Mouse (Mus musculus) hindbrain, embryonic 11.5 days (tissue): ENCODE measurements around the gene Hint2. TPM values are rescaled to one million over a fixed set of nuclear protein-coding genes. Genes with fewer than 3 reads are reported as not detected.

Experiments
- polyA plus RNA-seq: library from polyadenylated mRNA; unstranded; fragments of >200 nt; fragmentation: Nextera tagmentation; extraction: Ambion mirVana; gene quantifications from 2 replicates; pipeline ENCODE4 v1.2.1, GENCODE M21; 2014

The Hint2 gene
- polyA plus RNA-seq, 1 experiment from 2014 or later: 69.9 TPM

Other genes with a start within 250 kb of the Hint2 start
- gene Fam166b, start 227.3 kb downstream of the Hint2 start, polyA plus RNA-seq: 0.26 and 0.70 TPM in 2 replicates
- 9.1 and 10.1 TPM in 2 replicates for gene Tesk1, start 214.5 kb downstream of the Hint2 start, polyA plus RNA-seq
- 3.0 and 3.7 TPM in 2 replicates for gene Cd72, start 201.8 kb downstream of the Hint2 start, polyA plus RNA-seq
- gene Sit1, start 172.7 kb downstream of the Hint2 start, polyA plus RNA-seq: not detected in 2 replicates
- gene Ccdc107, start 163.6 kb downstream of the Hint2 start, polyA plus RNA-seq: 49.1 and 55.4 TPM in 2 replicates
- 34.8 and 37.6 TPM in 2 replicates for gene Arhgef39, start 156.8 kb downstream of the Hint2 start, polyA plus RNA-seq
- gene Car9, start 149.5 kb downstream of the Hint2 start, polyA plus RNA-seq: 0.64 and 0.79 TPM in 2 replicates
- 63.7 and 67.2 TPM in 2 replicates for gene Tpm2, start 132.7 kb downstream of the Hint2 start, polyA plus RNA-seq
- 60.3 and 64.7 TPM in 2 replicates for gene Creb3, start 94.1 kb downstream of the Hint2 start, polyA plus RNA-seq
- gene Tln1, start 93.8 kb downstream of the Hint2 start, polyA plus RNA-seq: 49.7 and 60.4 TPM in 2 replicates
- 26.5 and 41.1 TPM in 2 replicates for gene Rgp1, start 77.8 kb downstream of the Hint2 start, polyA plus RNA-seq
- 25.4 and 27.4 TPM in 2 replicates for gene Gba2, start 77.6 kb downstream of the Hint2 start, polyA plus RNA-seq
- 0.56 and 1.1 TPM in 2 replicates for gene Msmp, start 72.0 kb downstream of the Hint2 start, polyA plus RNA-seq
- 19.9 and 25.5 TPM in 2 replicates for gene Npr2, start 24.5 kb downstream of the Hint2 start, polyA plus RNA-seq
- 5.7 and 6.5 TPM in 2 replicates for gene Spag8, start 2.9 kb downstream of the Hint2 start, polyA plus RNA-seq
- 5.7 and 7.2 TPM in 2 replicates for gene Tmem8b, start 12.5 kb upstream of the Hint2 start, polyA plus RNA-seq
- gene Fam221b, start 12.7 kb upstream of the Hint2 start, polyA plus RNA-seq: 2.2 and 2.4 TPM in 2 replicates
- gene Olfr70, start 44.3 kb upstream of the Hint2 start, polyA plus RNA-seq: not detected in 2 replicates
- gene Olfr71, start 53.8 kb upstream of the Hint2 start, polyA plus RNA-seq: not detected in 2 replicates
- 0.17 and 0.19 TPM in 2 replicates for gene Hrct1, start 70.7 kb upstream of the Hint2 start, polyA plus RNA-seq
- gene Spaar, start 73.6 kb upstream of the Hint2 start, polyA plus RNA-seq: 0.06 TPM in 1 of 2 replicates, not detected in the other
- gene Olfr159, start 114.5 kb upstream of the Hint2 start, polyA plus RNA-seq: not detected in 2 replicates
- not detected in 2 replicates for gene Olfr156, start 167.4 kb upstream of the Hint2 start, polyA plus RNA-seq
- gene Olfr157, start 183.7 kb upstream of the Hint2 start, polyA plus RNA-seq: 0.09 TPM in 1 of 2 replicates, not detected in the other
- not detected in 2 replicates for gene Olfr155, start 195.1 kb upstream of the Hint2 start, polyA plus RNA-seq
- 14.5 and 15.0 TPM in 2 replicates for gene Reck, start 219.1 kb upstream of the Hint2 start, polyA plus RNA-seq